27 mouse cellular contexts compared by ENCODE assay signal in the genomic region with DNA sequence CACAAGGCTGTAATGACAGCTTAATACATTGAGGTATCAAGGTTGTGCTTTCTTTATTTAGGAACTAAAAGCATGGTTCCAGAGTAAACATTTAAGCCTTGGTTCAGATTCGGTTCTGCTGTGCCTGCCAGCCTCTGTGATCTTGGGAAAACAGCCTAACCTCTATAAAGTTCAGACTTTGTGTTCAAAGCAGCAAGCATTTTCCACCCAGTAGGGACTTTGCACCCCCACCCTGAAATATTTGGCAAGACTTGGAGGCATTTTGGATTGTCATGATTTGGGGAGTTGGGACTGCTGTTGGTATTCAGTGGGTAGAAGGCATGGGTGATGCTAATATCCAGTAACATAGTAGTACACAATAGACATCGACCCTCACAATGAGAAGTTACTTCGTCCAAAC. TPM values are rescaled to one million over a fixed set of nuclear protein-coding genes. Genes with fewer than 3 reads are reported as not detected.
DNase-seq lines count a peak whose midpoint lies in the region; ATAC-seq and TF ChIP-seq lines count a peak whose summit lies in the region.
"Had no signal": no experiment of that assay in that cellular context is flagged by ENCODE, and none has a peak within 500 bp of the region (broad histone marks: within the 10 kb centered on the region; RNA-seq: fewer than 3 reads in every experiment).

No protein-coding gene starts in this region.

- no peak for DNase-seq in gastrocnemius, adult 2 months
- DNase-seq in gastrocnemius, adult 8-10 months (ENCODE audit: low spot score in 2 of 2), result no peak
- peak; percentile 14 for DNase-seq in heart, embryonic 10.5 days (ENCODE audit: low spot score)
- DNase-seq in heart, adult 8-10 months (ENCODE audit: low spot score), result no peak
- peak; percentile 83 for DNase-seq in liver, adult 2 months (ENCODE audit: extremely low read depth, low read depth, low spot score)
- peak; percentile 16 for DNase-seq in testis, postnatal 10 days (ENCODE audit: low spot score)
- no peak for DNase-seq in testis, postnatal 14 days (ENCODE audit: low spot score)
- DNase-seq: adrenal gland, adult 8-10 months; adrenal gland, postnatal 14 days; adrenal gland, postnatal 36 days; B cell, adult 2 months; cerebellum, adult 11-12 months; cerebellum, adult 2 months; cerebellum, adult 9-10 months; cerebellum, postnatal 10 days; cerebellum, postnatal 25 days had no signal

- H3K4me2 ChIP-seq in liver, embryonic 12.5 days, result no peak overlapping the region
- H3K4me2 ChIP-seq: embryonic facial prominence, embryonic 12.5 days; forebrain, embryonic 13.5 days had no signal

- peak overlapping the region; percentile 2; the same call in 1 of the 2 replicates for H3K27ac ChIP-seq in gastrocnemius, adult 2 months
- H3K27ac ChIP-seq in heart, embryonic 10.5 days, result no peak overlapping the region
- no peak overlapping the region for H3K27ac ChIP-seq in liver, adult 2 months (replicated peaks; ENCODE audit: insufficient read depth, low read depth, low read length)
- H3K27ac ChIP-seq in liver, embryonic 12.5 days, result no peak overlapping the region
- H3K27ac ChIP-seq: embryonic facial prominence, embryonic 10.5 days; embryonic facial prominence, embryonic 12.5 days; forebrain, embryonic 13.5 days had no signal

- no peaks in the 10 kb centered on the region for H3K27me3 ChIP-seq in heart, embryonic 10.5 days (ENCODE audit: insufficient read depth, poor library complexity, severe bottlenecking)
- no peaks in the 10 kb centered on the region for H3K27me3 ChIP-seq in liver, adult 2 months (ENCODE audit: control insufficient read depth, insufficient read depth, low read length)
- no peaks in the 10 kb centered on the region for H3K27me3 ChIP-seq in liver, embryonic 12.5 days (replicated peaks)
- H3K27me3 ChIP-seq: CH12.LX; embryonic facial prominence, embryonic 12.5 days; forebrain, embryonic 13.5 days had no signal

- no peak for ATAC-seq in liver, embryonic 12.5 days
- ATAC-seq: activated CD4-positive, CD25-positive, alpha-beta regulatory T cell, adult 4 months; CD4-positive, CD25-positive, alpha-beta regulatory T cell, adult 4 months; forebrain, embryonic 13.5 days; Patski had no signal

- TF ChIP-seq POLR2A in liver, adult 2 months (IDR thresholded peaks at IDR 0.05; ENCODE audit: extremely low read depth, insufficient read depth, low read length), result no peak

- H3K36me3 ChIP-seq in heart, embryonic 10.5 days, result no peaks in the 10 kb centered on the region
- no peaks in the 10 kb centered on the region for H3K36me3 ChIP-seq in liver, adult 2 months (ENCODE audit: control insufficient read depth, insufficient read depth, low read length)
- no peaks in the 10 kb centered on the region for H3K36me3 ChIP-seq in liver, embryonic 12.5 days
- H3K36me3 ChIP-seq: embryonic facial prominence, embryonic 10.5 days; embryonic facial prominence, embryonic 12.5 days; G1E had no signal

- no peak overlapping the region for H3K4me3 ChIP-seq in gastrocnemius, adult 2 months
- H3K4me3 ChIP-seq in heart, embryonic 10.5 days, result no peak overlapping the region
- no peak overlapping the region for H3K4me3 ChIP-seq in liver, adult 2 months (ENCODE audit: insufficient read depth, low read depth, low read length)
- H3K4me3 ChIP-seq in liver, embryonic 12.5 days, result no peak overlapping the region
- H3K4me3 ChIP-seq: embryonic facial prominence, embryonic 10.5 days; embryonic facial prominence, embryonic 12.5 days; forebrain, embryonic 13.5 days had no signal

- intact Hi-C loops in gastrocnemius, adult 2 months (cut with DNase I), result no loop called here

- H3K9me3 ChIP-seq in heart, embryonic 10.5 days, result no peaks in the 10 kb centered on the region
- H3K9me3 ChIP-seq in liver, embryonic 12.5 days (replicated peaks), result no peaks in the 10 kb centered on the region
- H3K9me3 ChIP-seq: embryonic facial prominence, embryonic 10.5 days; embryonic facial prominence, embryonic 12.5 days; forebrain, embryonic 13.5 days; G1E had no signal

- no peak for TF ChIP-seq CTCF in gastrocnemius, adult 2 months (IDR thresholded peaks at IDR 0.05)
- no peak for TF ChIP-seq CTCF in liver, adult 2 months (IDR thresholded peaks at IDR 0.05; ENCODE audit: low read depth, low read length)

- H3K9ac ChIP-seq in liver, adult 2 months (ENCODE audit: low read depth, low read length), result no peak overlapping the region
- H3K9ac ChIP-seq in liver, embryonic 12.5 days, result no peak overlapping the region
- H3K9ac ChIP-seq: embryonic facial prominence, embryonic 12.5 days; forebrain, embryonic 13.5 days had no signal

- H3K4me1 ChIP-seq in heart, embryonic 10.5 days, result peaks cover 30% of the 10 kb centered on the region
- H3K4me1 ChIP-seq in liver, adult 2 months (ENCODE audit: control insufficient read depth, insufficient read depth, low read length), result peaks cover 2% of the 10 kb centered on the region; the same call in 1 of the 2 replicates
- H3K4me1 ChIP-seq in liver, embryonic 12.5 days, result peaks cover 32% of the 10 kb centered on the region
- H3K4me1 ChIP-seq: forebrain, embryonic 13.5 days had no signal

- no peaks in the 10 kb centered on the region for H3K79me2 ChIP-seq in liver, adult 2 months (ENCODE audit: control insufficient read depth, insufficient read depth, low read length)

- WGBS in heart, embryonic 10.5 days, result 81% methylated on average over 3 of the region's 3 CpGs
- 47% methylated on average over 3 of the region's 3 CpGs for WGBS in liver, adult 2 months
- WGBS in liver, embryonic 12.5 days (ENCODE audit: insufficient replicate concordance), result 63% methylated on average over 3 of the region's 3 CpGs

RNA-seq across cellular contexts. Expression of gene Tmigd3, which starts 18.3 kb away (rescaled TPM):
- not detected for total RNA-seq in gastrocnemius, adult 2 months (2021)
- total RNA-seq in gastrocnemius, adult 8-10 months (2022), result under 1 TPM in 1 of 4 experiments, not detected in 3; 0.31 TPM
- 0.70 and 0.73 TPM in 2 replicates for polyA plus RNA-seq in heart, embryonic 10.5 days (2016; fragmentation: Nextera tagmentation; extraction: Ambion mirVana)
- total RNA-seq in heart, adult 8-10 months (2022), result under 1 TPM in 3 of 4 experiments, not detected in 1; 0.27 to 0.62 (median 0.41) TPM
- total RNA-seq in liver, adult 2 months (2014; rRNA removed), result 0.27 TPM in 1 of 2 replicates, not detected in the other
- 0.12 TPM in 1 of 2 replicates, not detected in the other for polyA plus RNA-seq in liver, adult 2 months (2012; rRNA removed)
- 0.30 TPM in 1 of 2 replicates, not detected in the other for polyA plus RNA-seq in liver, embryonic 12.5 days (2016; fragmentation: Nextera tagmentation; extraction: Ambion mirVana)
- total RNA-seq: adrenal gland, adult 18-20 months; adrenal gland, adult 8-10 months; adrenal gland, postnatal 14 days had no signal
- polyA plus RNA-seq: activated CD4-positive, CD25-positive, alpha-beta regulatory T cell, adult 4 months; CD4-positive, CD25-positive, alpha-beta regulatory T cell, adult 4 months; embryonic facial prominence, embryonic 10.5 days; embryonic facial prominence, embryonic 12.5 days; forebrain, embryonic 13.5 days; Patski had no signal

RNA-seq across cellular contexts. Expression of gene Adora3, which starts 18.3 kb away (rescaled TPM):
- total RNA-seq in gastrocnemius, adult 2 months (2021), result not detected
- under 1 TPM in 1 of 4 experiments, not detected in 3; 0.40 TPM for total RNA-seq in gastrocnemius, adult 8-10 months (2022)
- not detected in 2 replicates for polyA plus RNA-seq in heart, embryonic 10.5 days (2016; fragmentation: Nextera tagmentation; extraction: Ambion mirVana)
- total RNA-seq in heart, adult 8-10 months (2022), result under 1 TPM in 3 of 4 experiments, not detected in 1; 0.25 to 0.44 (median 0.32) TPM
- total RNA-seq in liver, adult 2 months (2014; rRNA removed), result 0.09 TPM in 1 of 2 replicates, not detected in the other
- polyA plus RNA-seq in liver, adult 2 months (2012; rRNA removed), result 0.06 TPM in 1 of 2 replicates, not detected in the other
- polyA plus RNA-seq in liver, embryonic 12.5 days (2016; fragmentation: Nextera tagmentation; extraction: Ambion mirVana), result 0.17 and 0.39 TPM in 2 replicates
- polyA plus RNA-seq: CD4-positive, CD25-positive, alpha-beta regulatory T cell, adult 4 months; embryonic facial prominence, embryonic 10.5 days; forebrain, embryonic 11.5 days; G1E; Patski had no signal

RNA-seq across cellular contexts. Expression of gene I830077J02Rik, which starts 43.5 kb away (rescaled TPM):
- under 1 TPM; 0.84 to 0.92 TPM for total RNA-seq in gastrocnemius, adult 2 months (2021)
- under 1 TPM in 2 of 4 experiments, not detected in 2; 0.17 to 0.43 TPM for total RNA-seq in gastrocnemius, adult 8-10 months (2022)
- 2.0 and 3.4 TPM in 2 replicates for polyA plus RNA-seq in heart, embryonic 10.5 days (2016; fragmentation: Nextera tagmentation; extraction: Ambion mirVana)
- total RNA-seq in heart, adult 8-10 months (2022), result 1 to 10 TPM in 1 of 4 experiments, under 1 TPM in 3; 0.28 to 1.3 (median 0.42) TPM
- total RNA-seq in liver, adult 2 months (2014; rRNA removed), result 0.40 and 0.55 TPM in 2 replicates
- 0.39 and 0.54 TPM in 2 replicates for polyA plus RNA-seq in liver, adult 2 months (2012; rRNA removed)
- polyA plus RNA-seq in liver, embryonic 12.5 days (2016; fragmentation: Nextera tagmentation; extraction: Ambion mirVana), result 4.0 and 4.4 TPM in 2 replicates

Comparison
In these comparisons a context has a peak if more than half of its experiments do, and no peak if none do; other contexts are left out.
1. DNase-seq: peak in heart, embryonic 10.5 days (single experiment), liver, adult 2 months (single experiment) and testis, postnatal 10 days (single experiment); none in gastrocnemius, adult 2 months (single experiment), gastrocnemius, adult 8-10 months (0 of 2), heart, adult 8-10 months (single experiment) and testis, postnatal 14 days (single experiment).